Mouse (Mus musculus) embryonic facial prominence, embryonic 14.5 days (tissue): ENCODE measurements around the gene Gm10283. TPM values are rescaled to one million over a fixed set of nuclear protein-coding genes. Genes with fewer than 3 reads are reported as not detected.
A peak's percentile ranks its signal among the peaks of the same experiment; 100 is the strongest.
"Not testable (repeated sequence)": the region's sequence is repeated elsewhere in the genome, so short reads cannot be mapped to it uniquely, and the experiment has no call there.

Experiments
- ATAC-seq: fragments of 200-750 bp; cut with Nextera tagmentation; 2 replicates; pipeline ENCODE4 v1.8.0; 2017; ENCODE audit warnings: low read depth, moderate number of reproducible peaks, moderate TSS enrichment
- DNase-seq: peaks from one replicate; pipeline ENCODE4 v3.0.0-alpha.2; 2015; ENCODE audit warnings: low spot score
- H3K27ac ChIP-seq: fragments of 300-500 bp; sonication (generic); replicated peaks from 2 replicates; pipeline ENCODE4 v1.5.1; 2014; ENCODE audit warnings: low read depth, mild to moderate bottlenecking, low read length, moderate library complexity
- H3K27me3 ChIP-seq: fragments of 300-500 bp; sonication (generic); replicated peaks from 2 replicates; pipeline ENCODE4 v1.6.1; 2014; ENCODE audit warnings: low read length; ENCODE audit not compliant: control insufficient read depth, insufficient read depth
- H3K36me3 ChIP-seq: fragments of 300-500 bp; sonication (generic); 2 replicates; pipeline ENCODE4 v1.6.1; 2014; ENCODE audit warnings: low read length, mixed read lengths; ENCODE audit not compliant: control insufficient read depth, insufficient read depth
- H3K4me1 ChIP-seq: fragments of 300-500 bp; sonication (generic); 2 replicates; pipeline ENCODE4 v1.6.1; 2014; ENCODE audit warnings: antibody characterized with exemption, low read length; ENCODE audit not compliant: control insufficient read depth, insufficient read depth
- H3K4me2 ChIP-seq: fragments of 300-500 bp; sonication (generic); 2 replicates; pipeline ENCODE4 v1.6.1; 2014; ENCODE audit warnings: low read depth, mild to moderate bottlenecking, low read length, moderate library complexity, mixed read lengths
- H3K4me3 ChIP-seq: fragments of 300-500 bp; sonication (generic); 2 replicates; pipeline ENCODE4 v1.5.1; 2014; ENCODE audit warnings: low read depth, mild to moderate bottlenecking, low read length
- H3K9ac ChIP-seq: fragments of 300-500 bp; sonication (generic); 2 replicates; pipeline ENCODE4 v1.6.1; 2014; ENCODE audit warnings: low read depth, mild to moderate bottlenecking, low read length, moderate library complexity, mixed read lengths
- H3K9me3 ChIP-seq: fragments of 300-500 bp; sonication (generic); 2 replicates; pipeline ENCODE4 v1.6.1; 2016; ENCODE audit warnings: low read length; ENCODE audit not compliant: control insufficient read depth
- WGBS: fragments of 180-500 bp; shearing (Covaris S2); extraction: QIAGEN DNeasy Blood & Tissue Kit; methylation state at CpG from one replicate; pipeline ENCODE4 v1.1.7; 2014; 5-methylcytosine and 5-hydroxymethylcytosine counted together
- polyA plus RNA-seq: library from polyadenylated mRNA; unstranded; fragments of >200 nt; fragmentation: Nextera tagmentation; extraction: Ambion mirVana; gene quantifications from 2 replicates; pipeline ENCODE4 v1.2.1, GENCODE M21; 2014

Gene Gm10283
- polyA plus RNA-seq = not detected in 2 replicates

DNA sequence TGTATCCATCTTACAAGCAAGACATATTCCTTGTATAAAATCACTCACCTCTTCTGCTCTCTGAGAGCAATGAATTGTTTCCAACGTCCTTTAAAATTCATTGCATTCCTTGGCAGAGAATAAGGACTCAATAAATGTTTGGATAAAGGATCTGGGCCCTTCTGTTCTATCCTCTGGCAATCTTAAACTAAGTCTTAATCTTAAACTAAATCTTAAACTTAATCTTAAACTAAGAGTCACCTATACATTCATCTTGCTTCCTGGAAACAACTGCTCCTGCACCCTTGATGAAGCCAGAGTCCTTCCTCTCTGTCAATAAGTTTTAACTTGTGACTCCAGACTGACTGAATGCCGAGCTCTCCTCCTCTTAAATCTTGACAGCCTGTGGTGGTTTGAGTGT, at the start of gene Gm10283:
Gm10283 (minus strand) TSS at position 101 of the 400 bp plus-strand sequence.
- 48% methylated on average over 2 of the region's 2 CpGs for WGBS

GRCm38 (mm10) chr8:60534945-60535344, 31.9 kb upstream of the Gm10283 start:
- no peak overlapping the region for H3K4me3 ChIP-seq
- ATAC-seq (no peak), DNase-seq (no peak)
- H3K27ac ChIP-seq = no peak overlapping the region
- no peaks in the 10 kb centered on the region for H3K4me1 ChIP-seq
- H3K27me3 ChIP-seq = no peaks in the 10 kb centered on the region
- H3K9me3 ChIP-seq = no peaks in the 10 kb centered on the region
- no peak overlapping the region for H3K9ac ChIP-seq
- H3K36me3 ChIP-seq = no peaks in the 10 kb centered on the region
- 58% methylated on average over 2 of the region's 2 CpGs for WGBS
- H3K4me2 ChIP-seq = no peak overlapping the region

More for the DNA sequence above, at the start of gene Gm10283:
- Histone ChIP-seq H3K4me1 (no peaks in the 10 kb centered on the region), H3K27ac (no peak within 1 kb of the TSS), H3K4me3 (no peak within 1 kb of the TSS), H3K4me2 (no peak within 1 kb of the TSS), H3K9ac (no peak within 1 kb of the TSS), H3K36me3 (no peaks in the 10 kb centered on the region), H3K27me3 (no peaks in the 10 kb centered on the region), H3K9me3 (no peaks in the 10 kb centered on the region)
- ATAC-seq (no peak), DNase-seq (no peak)

DNA sequence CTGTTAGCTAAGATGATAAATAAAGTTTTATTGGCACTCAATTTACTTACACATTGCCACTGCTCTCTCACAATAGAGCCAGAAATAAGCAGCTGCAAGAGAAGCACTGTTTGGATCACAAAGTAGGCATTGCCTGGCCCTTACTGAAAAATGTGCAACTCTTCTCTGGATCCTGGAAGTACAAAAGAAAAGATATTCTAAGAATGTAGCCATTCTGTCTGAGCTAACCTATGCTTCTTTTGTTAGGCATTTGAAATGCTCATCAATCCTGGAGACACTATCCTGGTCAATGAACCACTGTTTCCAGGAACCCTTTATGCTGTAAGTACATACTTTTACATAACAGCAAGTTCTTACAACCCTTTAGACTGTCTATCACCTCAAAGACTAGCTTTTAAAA, 15.3 kb upstream of the Gm10283 start:
- H3K27ac ChIP-seq = no peak overlapping the region
- H3K9me3 ChIP-seq = no peaks in the 10 kb centered on the region
- no peak overlapping the region for H3K4me3 ChIP-seq
- no peak overlapping the region for H3K4me2 ChIP-seq
- DNase-seq = no peak
- no peak overlapping the region for H3K9ac ChIP-seq
- no peaks in the 10 kb centered on the region for H3K4me1 ChIP-seq
- no peak for ATAC-seq
- no peaks in the 10 kb centered on the region for H3K27me3 ChIP-seq
- H3K36me3 ChIP-seq = no peaks in the 10 kb centered on the region

GRCm38 (mm10) chr8:60505653-60506521, 2.9 kb upstream of the Gm10283 start, which contains the start of gene Aadat:
Gene Aadat (plus strand): TSS chr8:60505932.
- Histone ChIP-seq H3K9ac (peak within 1 kb of the TSS; percentile 61), H3K4me1 (no peaks in the 10 kb centered on the region), H3K4me2 (peak within 1 kb of the TSS; percentile 80), H3K27ac (no peak within 1 kb of the TSS), H3K4me3 (peak within 1 kb of the TSS; percentile 50), H3K36me3 (no peaks in the 10 kb centered on the region), H3K27me3 (no peaks in the 10 kb centered on the region), H3K9me3 (no peaks in the 10 kb centered on the region)
- peak; percentile 94 for DNase-seq
- ATAC-seq = peak; percentile 97
- WGBS = under 1% methylated on average over 21 of the region's 25 CpGs

GRCm38 (mm10) chr8:60495046-60495445, 8.0 kb downstream of the Gm10283 start:
- ATAC-seq, H3K4me2 ChIP-seq: not testable (repeated sequence)
- 77% methylated on average over 2 of the region's 2 CpGs for WGBS

GRCm38 (mm10) chr8:60494606-60495005, 8.4 kb downstream of the Gm10283 start:
- 91% methylated on average over 11 of the region's 11 CpGs for WGBS
- DNase-seq = no peak
- Histone ChIP-seq H3K27me3 (no peaks in the 10 kb centered on the region), H3K36me3 (no peaks in the 10 kb centered on the region), H3K4me1 (no peaks in the 10 kb centered on the region), H3K27ac (no peak overlapping the region), H3K9ac (no peak overlapping the region), H3K9me3 (no peaks in the 10 kb centered on the region), H3K4me3 (no peak overlapping the region), H3K4me2 (no peak overlapping the region)
- no peak for ATAC-seq

More at GRCm38 (mm10) chr8:60495046-60495445, 8.0 kb downstream of the Gm10283 start:
- H3K4me1 ChIP-seq, H3K4me3 ChIP-seq, H3K9me3 ChIP-seq, H3K27me3 ChIP-seq, H3K36me3 ChIP-seq, DNase-seq, H3K9ac ChIP-seq, H3K27ac ChIP-seq: not testable (repeated sequence)

GRCm38 (mm10) chr8:60492471-60492870, 10.5 kb downstream of the Gm10283 start:
- Histone ChIP-seq H3K36me3 (no peaks in the 10 kb centered on the region), H3K4me3 (no peak overlapping the region), H3K9ac (no peak overlapping the region), H3K27ac (no peak overlapping the region), H3K9me3 (no peaks in the 10 kb centered on the region), H3K4me2 (no peak overlapping the region), H3K27me3 (no peaks in the 10 kb centered on the region), H3K4me1 (no peaks in the 10 kb centered on the region)
- WGBS = 54% methylated on average over 3 of the region's 3 CpGs
- no peak for DNase-seq
- ATAC-seq = no peak

- Histone ChIP-seq H3K9me3 (no peaks in the 10 kb centered on the region), H3K36me3 (no peaks in the 10 kb centered on the region), H3K9ac (no peak overlapping the region), H3K4me2 (no peak overlapping the region), H3K4me3 (no peak overlapping the region), H3K27ac (no peak overlapping the region), H3K4me1 (no peaks in the 10 kb centered on the region), H3K27me3 (no peaks in the 10 kb centered on the region)
- no peak for DNase-seq
- 83% methylated on average over 2 of the region's 2 CpGs for WGBS
- no peak for ATAC-seq
Observed at GRCm38 (mm10) chr8:60491871-60492270, 11.1 kb downstream of the Gm10283 start.

- no peak overlapping the region for H3K4me3 ChIP-seq
- no peak overlapping the region for H3K27ac ChIP-seq
- no peaks in the 10 kb centered on the region for H3K4me1 ChIP-seq
- no peak for DNase-seq
- ATAC-seq = no peak
- no peaks in the 10 kb centered on the region for H3K36me3 ChIP-seq
- no peak overlapping the region for H3K4me2 ChIP-seq
- 68% methylated on average over 2 of the region's 2 CpGs for WGBS
- H3K9ac ChIP-seq = no peak overlapping the region
- H3K27me3 ChIP-seq = no peaks in the 10 kb centered on the region
- no peaks in the 10 kb centered on the region for H3K9me3 ChIP-seq
Observed at GRCm38 (mm10) chr8:60490147-60490546, 12.9 kb downstream of the Gm10283 start.
